17 mouse cellular contexts compared by ENCODE assay signal in the genomic region with DNA sequence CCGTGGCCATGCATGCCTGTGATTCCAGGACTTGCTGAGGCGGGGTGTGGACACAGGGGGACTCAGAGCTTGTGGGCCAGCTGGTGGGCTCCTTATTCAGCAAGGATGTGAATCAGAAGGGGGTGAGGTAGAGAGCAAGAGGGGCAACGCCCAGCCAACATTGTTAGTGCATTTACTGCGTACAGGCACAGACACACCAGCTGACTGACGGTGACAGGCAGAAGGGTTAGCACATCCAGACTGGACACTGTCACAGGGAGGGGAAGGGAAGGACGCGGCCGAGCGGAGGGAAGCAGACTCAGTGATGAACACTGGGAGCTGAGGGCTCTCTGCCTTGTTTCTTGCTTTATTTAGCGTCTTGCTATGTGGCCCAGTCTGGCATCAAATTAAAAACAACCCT. TPM values are rescaled to one million over a fixed set of nuclear protein-coding genes. Genes with fewer than 3 reads are reported as not detected.
DNase-seq lines count a peak whose midpoint lies in the region; ATAC-seq and TF ChIP-seq lines count a peak whose summit lies in the region.
"Had no signal": no experiment of that assay in that cellular context is flagged by ENCODE, and none has a peak within 500 bp of the region (broad histone marks: within the 10 kb centered on the region; RNA-seq: fewer than 3 reads in every experiment).

No protein-coding gene starts in this region.

- peaks cover 36% of the 10 kb centered on the region for H3K36me3 ChIP-seq in forebrain, embryonic 14.5 days (ENCODE audit: control insufficient read depth, insufficient read depth, low read length)
- peaks cover 78% of the 10 kb centered on the region for H3K36me3 ChIP-seq in forebrain, embryonic 10.5 days (replicated peaks)
- H3K36me3 ChIP-seq in heart, embryonic 15.5 days, result peaks cover 22% of the 10 kb centered on the region
- H3K36me3 ChIP-seq in embryonic facial prominence, embryonic 15.5 days, result peaks cover 30% of the 10 kb centered on the region
- H3K36me3 ChIP-seq in myocyte (ENCODE audit: control insufficient read depth, insufficient read depth), result peaks cover 6% of the 10 kb centered on the region

- H3K79me2 ChIP-seq in myocyte (ENCODE audit: control insufficient read depth, insufficient read depth), result peaks cover 20% of the 10 kb centered on the region

- H3K4me2 ChIP-seq in forebrain, embryonic 14.5 days (ENCODE audit: low read length), result no peak overlapping the region
- H3K4me2 ChIP-seq in heart, embryonic 15.5 days, result no peak overlapping the region
- H3K4me2 ChIP-seq in embryonic facial prominence, embryonic 15.5 days (replicated peaks), result no peak overlapping the region
- no peak overlapping the region for H3K4me2 ChIP-seq in myocyte (ENCODE audit: low read depth)
- H3K4me2 ChIP-seq: hindbrain, embryonic 12.5 days; limb, embryonic 15.5 days; neural tube, embryonic 12.5 days had no signal

- H3K9ac ChIP-seq in forebrain, embryonic 14.5 days (ENCODE audit: low read length), result 0 out of 2 replicates have a peak overlapping the region, but pooled peaks have one; percentile 17
- H3K9ac ChIP-seq in heart, embryonic 15.5 days, result no peak overlapping the region
- no peak overlapping the region for H3K9ac ChIP-seq in embryonic facial prominence, embryonic 15.5 days
- H3K9ac ChIP-seq: hindbrain, embryonic 12.5 days; limb, embryonic 15.5 days; liver, postnatal 0 days; neural tube, embryonic 12.5 days had no signal

- H3K27ac ChIP-seq in forebrain, embryonic 14.5 days (ENCODE audit: low read depth, low read length), result peak overlapping the region; percentile 18; the same call in 1 of the 2 replicates
- no peak overlapping the region for H3K27ac ChIP-seq in forebrain, embryonic 10.5 days
- H3K27ac ChIP-seq in heart, embryonic 15.5 days, result peak overlapping the region; percentile 88
- H3K27ac ChIP-seq in embryonic facial prominence, embryonic 15.5 days (replicated peaks), result no peak overlapping the region
- H3K27ac ChIP-seq: hindbrain, embryonic 12.5 days; limb, embryonic 15.5 days; neural tube, embryonic 12.5 days had no signal

- 83% methylated on average over 10 of the region's 10 CpGs for WGBS in forebrain, embryonic 14.5 days
- 91% methylated on average over 10 of the region's 10 CpGs for WGBS in forebrain, embryonic 10.5 days
- WGBS in heart, embryonic 15.5 days, result 63% methylated on average over 10 of the region's 10 CpGs
- WGBS in embryonic facial prominence, embryonic 15.5 days, result 80% methylated on average over 10 of the region's 10 CpGs

- H3K4me1 ChIP-seq in forebrain, embryonic 14.5 days (ENCODE audit: control insufficient read depth, insufficient read depth, low read length), result peaks cover 26% of the 10 kb centered on the region
- peaks cover 32% of the 10 kb centered on the region for H3K4me1 ChIP-seq in forebrain, embryonic 10.5 days
- peaks cover 61% of the 10 kb centered on the region for H3K4me1 ChIP-seq in heart, embryonic 15.5 days (replicated peaks)
- peaks cover 33% of the 10 kb centered on the region for H3K4me1 ChIP-seq in embryonic facial prominence, embryonic 15.5 days

- no peak for TF ChIP-seq POLR2A in myocyte (IDR thresholded peaks at IDR 0.05; ENCODE audit: insufficient read length, low read depth)

- no peaks in the 10 kb centered on the region for H3K27me3 ChIP-seq in forebrain, embryonic 14.5 days (replicated peaks; ENCODE audit: control insufficient read depth, insufficient read depth, low read length)
- no peaks in the 10 kb centered on the region for H3K27me3 ChIP-seq in forebrain, embryonic 10.5 days (ENCODE audit: poor library complexity, severe bottlenecking)
- H3K27me3 ChIP-seq in heart, embryonic 15.5 days, result no peaks in the 10 kb centered on the region
- no peaks in the 10 kb centered on the region for H3K27me3 ChIP-seq in embryonic facial prominence, embryonic 15.5 days
- no peaks in the 10 kb centered on the region for H3K27me3 ChIP-seq in myocyte (ENCODE audit: control insufficient read depth, insufficient read depth, insufficient read length)
- H3K27me3 ChIP-seq: hindbrain, embryonic 12.5 days; limb, embryonic 15.5 days; neural tube, embryonic 12.5 days; Patski had no signal

- H3K9me3 ChIP-seq in forebrain, embryonic 14.5 days (replicated peaks; ENCODE audit: control insufficient read depth, low read length), result no peaks in the 10 kb centered on the region
- H3K9me3 ChIP-seq in forebrain, embryonic 10.5 days, result no peaks in the 10 kb centered on the region; the same call in 1 of the 2 replicates
- no peaks in the 10 kb centered on the region for H3K9me3 ChIP-seq in heart, embryonic 15.5 days (replicated peaks)
- no peaks in the 10 kb centered on the region for H3K9me3 ChIP-seq in embryonic facial prominence, embryonic 15.5 days (replicated peaks)
- H3K9me3 ChIP-seq: hindbrain, embryonic 12.5 days; limb, embryonic 15.5 days; neural tube, embryonic 12.5 days had no signal

- H3K4me3 ChIP-seq in forebrain, embryonic 14.5 days (ENCODE audit: low read depth, low read length), result no peak overlapping the region
- H3K4me3 ChIP-seq in forebrain, embryonic 10.5 days, result no peak overlapping the region
- H3K4me3 ChIP-seq in heart, embryonic 15.5 days, result no peak overlapping the region
- no peak overlapping the region for H3K4me3 ChIP-seq in embryonic facial prominence, embryonic 15.5 days (replicated peaks)
- H3K4me3 ChIP-seq in myocyte, result no peak overlapping the region
- H3K4me3 ChIP-seq: hindbrain, embryonic 12.5 days; limb, embryonic 15.5 days; neural tube, embryonic 12.5 days had no signal

- H3ac ChIP-seq in myocyte (ENCODE audit: control insufficient read depth, insufficient read length), result no peak overlapping the region

- ATAC-seq in forebrain, embryonic 14.5 days, result no peak
- ATAC-seq in heart, embryonic 15.5 days (replicated peaks; ENCODE audit: insufficient number of reproducible peaks, insufficient read depth, low FRiP score, low read depth), result no peak
- ATAC-seq in embryonic facial prominence, embryonic 15.5 days (ENCODE audit: insufficient number of reproducible peaks, low FRiP score, low TSS enrichment, low read depth), result peak; percentile 37; the same call in 1 of the 2 replicates
- ATAC-seq: Patski had no signal

- no peak for DNase-seq in forebrain, embryonic 14.5 days (ENCODE audit: low spot score)
- DNase-seq in forebrain, embryonic 10.5 days (ENCODE audit: extremely low spot score, low spot score), result no peak
- no peak for DNase-seq in heart, postnatal 4 days
- DNase-seq in thymus, postnatal 36 days, result no peak
- DNase-seq: cerebellum, postnatal 25 days; gastrocnemius, postnatal 10 days; kidney, adult 11 months; liver, postnatal 0 days; lung, postnatal 4 days; midbrain, embryonic 14.5 days had no signal

TF ChIP-seq in myocyte, 11 proteins besides CTCF, POLR2A, EP300 and RAD21:
- TF ChIP-seq MAX (IDR thresholded peaks at IDR 0.05; ENCODE audit: low read depth), result no peak
- TF ChIP-seq REST (IDR thresholded peaks at IDR 0.05; ENCODE audit: insufficient read depth, insufficient read length), result no peak
- TF ChIP-seq SRF (IDR thresholded peaks at IDR 0.05; ENCODE audit: control insufficient read depth, insufficient read length, low read depth), result no peak
- TF ChIP-seq MYOG (IDR thresholded peaks at IDR 0.05; ENCODE audit: control insufficient read depth in 1 of 3, insufficient read depth in 1 of 3, insufficient read length in 2 of 3, low read depth in 2 of 3), result peak in 1 of 3 experiments; percentile 45
- no peak for TF ChIP-seq TCF12 (IDR thresholded peaks at IDR 0.05; ENCODE audit: insufficient read depth, poor library complexity, severe bottlenecking)
- peak in 2 of 3 experiments; percentile 66 to 81 for TF ChIP-seq MYOD1 (IDR thresholded peaks at IDR 0.05; ENCODE audit: control insufficient read depth in 1 of 3, insufficient read length in 2 of 3, low read depth in 2 of 3)
- no peak for TF ChIP-seq CEBPB (IDR thresholded peaks at IDR 0.05; ENCODE audit: insufficient read depth, poor library complexity, severe bottlenecking)

RNA-seq across cellular contexts. Expression of a gene that starts 21.1 kb away (rescaled TPM):
- 1.8 and 1.9 TPM in 2 replicates for polyA plus RNA-seq in forebrain, embryonic 14.5 days (2014; fragmentation: Nextera tagmentation; extraction: Ambion mirVana)
- 0.74 and 0.82 TPM in 2 replicates for polyA plus RNA-seq in forebrain, embryonic 10.5 days (2016; fragmentation: Nextera tagmentation; extraction: Ambion mirVana)
- 2.7 and 18.4 TPM in 2 replicates for polyA plus RNA-seq in heart, embryonic 15.5 days (2015; fragmentation: Nextera tagmentation; extraction: Ambion mirVana)
- 1 to 10 TPM; 1.3 to 2.1 TPM for total RNA-seq in heart, postnatal 4 days (2021)
- 5.3 TPM in 2 replicates for polyA plus RNA-seq in embryonic facial prominence, embryonic 15.5 days (2015; fragmentation: Nextera tagmentation; extraction: Ambion mirVana)
- polyA plus RNA-seq in myocyte (2012; fragmentation: generic; extraction: Trizol), result not detected

RNA-seq across cellular contexts. Expression of a gene that starts 53.2 kb away (rescaled TPM):
- 3.3 and 4.0 TPM in 2 replicates for polyA plus RNA-seq in forebrain, embryonic 14.5 days (2014; fragmentation: Nextera tagmentation; extraction: Ambion mirVana)
- 28.8 and 36.2 TPM in 2 replicates for polyA plus RNA-seq in forebrain, embryonic 10.5 days (2016; fragmentation: Nextera tagmentation; extraction: Ambion mirVana)
- polyA plus RNA-seq in heart, embryonic 15.5 days (2015; fragmentation: Nextera tagmentation; extraction: Ambion mirVana), result 23.6 and 30.5 TPM in 2 replicates
- total RNA-seq in heart, postnatal 4 days (2021), result 10 to 100 TPM; 11.7 to 13.7 TPM
- 197 and 220 TPM in 2 replicates for polyA plus RNA-seq in embryonic facial prominence, embryonic 15.5 days (2015; fragmentation: Nextera tagmentation; extraction: Ambion mirVana)
- polyA plus RNA-seq in myocyte (2012; fragmentation: generic; extraction: Trizol), result 62.0 TPM
- polyA plus RNA-seq: Patski had no signal

RNA-seq across cellular contexts. Expression of a gene that starts 55.0 kb away (rescaled TPM):
- 169 and 193 TPM in 2 replicates for polyA plus RNA-seq in forebrain, embryonic 14.5 days (2014; fragmentation: Nextera tagmentation; extraction: Ambion mirVana)
- polyA plus RNA-seq in forebrain, embryonic 10.5 days (2016; fragmentation: Nextera tagmentation; extraction: Ambion mirVana), result 209 and 210 TPM in 2 replicates
- 72.7 and 95.4 TPM in 2 replicates for polyA plus RNA-seq in heart, embryonic 15.5 days (2015; fragmentation: Nextera tagmentation; extraction: Ambion mirVana)
- 100 to 1,000 TPM in 1 of 2 experiments, 10 to 100 TPM in 1; 92.4 to 108 TPM for total RNA-seq in heart, postnatal 4 days (2021)
- 99.0 and 101 TPM in 2 replicates for polyA plus RNA-seq in embryonic facial prominence, embryonic 15.5 days (2015; fragmentation: Nextera tagmentation; extraction: Ambion mirVana)
- 58.9 TPM for polyA plus RNA-seq in myocyte (2012; fragmentation: generic; extraction: Trizol)

Comparison
In these comparisons a context has a peak if more than half of its experiments do, and no peak if none do; other contexts are left out.
1. H3K27ac ChIP-seq: peak in forebrain, embryonic 14.5 days (single experiment) and heart, embryonic 15.5 days (single experiment); none in forebrain, embryonic 10.5 days (single experiment) and embryonic facial prominence, embryonic 15.5 days (single experiment).